Mouse (Mus musculus) cerebellum, adult 18-20 months (tissue): ENCODE results near the gene Polr2f.
A peak's percentile ranks its signal among the peaks of the same experiment; 100 is the strongest.

Source experiments
- DNase-seq, 2 experiments: peaks; one replicate each; pipeline ENCODE4 v3.0.0; 2021

The Polr2f gene

GRCm38 (mm10) chr15:79162822-79163221, 22.0 kb downstream of the Polr2f start:
- DNase-seq, result no peak

DNA sequence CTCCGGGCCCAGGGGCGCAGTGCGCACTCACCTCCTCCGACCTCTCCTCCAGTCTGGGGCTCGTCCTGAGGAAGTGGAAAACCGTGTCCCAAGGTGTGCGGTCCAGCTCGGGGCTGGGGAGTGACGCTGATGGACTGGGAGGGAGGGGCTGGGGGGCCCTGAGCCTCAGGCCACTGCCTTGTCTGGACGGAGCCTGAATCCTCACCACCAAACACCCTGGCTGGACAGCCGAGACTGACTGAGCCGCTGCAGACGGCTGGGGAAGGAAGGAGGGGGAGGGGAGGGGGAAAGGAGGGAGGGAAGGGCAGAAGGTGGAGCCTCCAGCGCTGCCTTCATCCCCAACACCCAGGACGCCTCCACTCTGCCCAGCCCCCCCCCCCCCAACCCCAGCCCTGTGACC, 23.4 kb downstream of the Polr2f start:
- no peak for DNase-seq

DNA sequence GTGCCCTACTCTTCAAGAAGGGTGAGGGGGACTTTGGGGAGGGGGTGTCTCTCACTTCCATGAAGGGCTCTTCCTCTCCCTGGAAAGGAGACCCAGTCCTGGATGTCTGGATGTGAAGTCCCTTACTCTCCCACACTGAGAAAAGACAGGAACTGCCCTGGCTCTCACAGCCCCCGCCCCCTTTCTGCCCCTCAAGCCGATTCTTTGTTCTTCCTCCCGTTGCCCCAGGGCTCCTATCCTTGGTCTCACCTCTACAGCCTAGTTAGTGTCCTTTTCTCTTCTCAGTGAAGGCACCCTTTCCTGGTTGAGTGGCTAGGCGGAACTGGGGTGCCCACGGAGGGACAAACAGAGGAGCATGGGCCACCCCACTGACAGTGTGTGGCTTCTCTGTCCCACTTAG, 24.3 kb downstream of the Polr2f start, which contains the start of gene Sox10:
Gene Sox10, minus strand, starts transcription at position 101 of the 400 bp plus-strand sequence.
- DNase-seq, result no peak

- no peak for DNase-seq
Measured at GRCm38 (mm10) chr15:79166712-79167111, 25.9 kb downstream of the Polr2f start.

GRCm38 (mm10) chr15:79176905-79177304, 36.1 kb downstream of the Polr2f start:
- no peak for DNase-seq

GRCm38 (mm10) chr15:79185213-79185612, 44.4 kb downstream of the Polr2f start:
- DNase-seq, result no peak

- DNase-seq, result no peak
Measured at GRCm38 (mm10) chr15:79187819-79188218, 47.0 kb downstream of the Polr2f start.

DNA sequence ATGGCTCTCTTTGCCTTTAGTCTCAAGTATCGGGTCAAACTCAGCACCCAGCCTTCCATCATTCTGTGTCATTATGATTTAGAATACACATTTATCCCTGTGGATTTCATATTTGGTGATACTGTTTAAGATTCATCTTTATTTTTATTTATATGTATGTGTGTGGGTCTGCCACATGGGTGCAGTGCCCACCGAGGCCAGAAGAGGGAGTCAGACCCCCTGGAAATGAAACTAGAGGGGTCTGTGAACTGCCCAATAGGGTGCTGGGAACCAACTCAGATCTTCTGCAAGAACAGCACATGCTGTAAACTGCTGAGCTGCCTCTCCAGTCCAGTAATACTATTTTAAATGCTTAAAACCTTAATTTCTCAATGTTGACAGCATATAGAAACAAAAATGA, 50.6 kb downstream of the Polr2f start:
- no peak for DNase-seq

DNA sequence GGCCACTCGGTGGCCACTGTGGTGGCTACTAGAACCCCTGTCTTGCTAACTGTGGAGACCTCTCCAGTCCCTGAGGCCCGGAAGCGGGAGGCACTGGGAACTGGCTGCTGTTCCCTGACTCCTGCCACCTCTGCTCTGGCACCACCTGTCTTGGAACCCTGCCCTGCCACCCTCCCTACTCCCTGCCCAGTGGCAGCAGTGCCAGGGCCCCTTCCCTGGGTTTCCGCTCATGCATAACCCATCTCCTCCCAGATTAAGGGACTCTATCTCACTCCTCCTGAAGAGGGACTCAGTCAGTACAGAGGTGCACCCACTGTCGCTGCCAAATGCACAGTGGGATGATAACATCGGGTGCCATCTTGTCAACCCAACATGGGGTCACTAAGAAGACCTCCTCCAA, 51.6 kb downstream of the Polr2f start:
- DNase-seq, result no peak

GRCm38 (mm10) chr15:79192885-79193845, 52.4 kb downstream of the Polr2f start:
- DNase-seq, result peak; percentile 16 to 17

GRCm38 (mm10) chr15:79194048-79194447, 53.2 kb downstream of the Polr2f start:
- DNase-seq, result no peak

DNA sequence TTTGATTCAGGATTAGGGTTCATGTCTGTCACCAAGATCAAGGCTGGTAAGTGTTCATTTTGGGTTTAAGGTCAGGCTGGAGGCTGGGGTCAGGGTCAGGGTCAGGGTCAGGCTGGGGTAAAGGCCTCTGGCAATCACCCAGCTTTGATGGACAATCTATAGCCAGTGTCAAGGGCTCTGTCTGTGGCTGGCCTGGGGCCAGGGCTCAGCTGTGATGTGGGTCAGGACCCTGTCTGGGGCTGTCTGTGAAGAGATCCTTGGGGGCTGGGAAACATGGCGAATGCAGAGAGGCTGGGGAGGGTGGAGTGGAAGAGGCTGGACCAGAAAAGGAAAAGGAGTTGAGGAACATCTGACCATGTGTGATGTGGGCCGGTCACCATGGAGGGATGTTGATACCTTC, 54.1 kb downstream of the Polr2f start:
- no peak for DNase-seq

- no peak for DNase-seq
Measured at GRCm38 (mm10) chr15:79195492-79195891, 54.7 kb downstream of the Polr2f start.

DNA sequence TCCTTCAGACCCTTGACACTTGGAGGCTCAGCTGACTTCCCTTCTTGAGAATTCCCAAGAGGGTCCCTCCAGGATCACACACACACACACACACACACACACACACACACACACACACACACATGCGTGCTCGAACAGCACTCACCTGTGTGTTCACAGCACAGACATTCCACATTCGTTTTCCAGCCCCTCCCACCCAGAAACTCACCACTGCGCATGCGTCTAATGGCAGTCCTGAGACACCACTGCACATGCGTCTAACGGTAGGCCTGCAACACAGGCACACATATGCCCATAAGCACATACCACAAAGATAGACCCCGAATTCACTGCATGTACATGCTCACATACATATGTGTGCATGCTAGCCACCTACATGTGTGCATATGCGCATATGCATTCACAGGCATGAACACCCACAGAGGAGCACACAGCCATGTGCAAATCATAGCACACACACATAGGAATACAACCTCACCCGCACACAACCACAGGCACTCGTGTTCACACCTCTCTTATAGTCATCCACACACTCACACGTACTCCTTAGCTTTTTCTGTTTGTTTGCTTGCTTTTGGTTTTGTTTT, 58.7 kb downstream of the Polr2f start:
- no peak for DNase-seq
